ENCODE assay signal across 21 mouse cellular contexts in the genomic region with DNA sequence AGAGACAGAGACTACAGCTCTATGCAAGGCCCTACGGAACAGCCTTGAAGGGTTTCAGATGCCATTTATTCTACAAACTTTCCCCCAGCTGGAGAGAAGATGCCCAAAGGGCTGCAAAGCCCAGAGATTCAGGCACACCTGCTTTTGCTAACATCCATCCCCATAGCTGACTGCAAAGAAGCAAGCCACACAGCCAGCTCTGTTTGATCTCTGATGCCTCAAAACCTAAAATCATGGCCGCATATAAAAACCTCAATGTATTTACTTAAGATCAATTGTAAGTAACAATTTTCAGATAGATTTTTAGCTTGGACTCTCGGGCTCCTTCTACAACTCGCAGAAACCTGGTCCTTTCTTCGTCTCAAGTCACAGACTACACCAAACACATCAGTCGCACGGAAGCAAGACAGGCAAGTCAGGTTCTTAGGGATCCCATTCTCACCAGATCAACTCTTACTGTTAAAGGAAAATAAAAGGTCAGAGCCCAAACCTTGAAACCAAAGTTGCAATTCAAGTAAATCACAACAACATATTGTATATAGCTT. TPM values are rescaled to one million over a fixed set of nuclear protein-coding genes. Genes with fewer than 3 reads are reported as not detected.
DNase-seq lines count a peak whose midpoint lies in the region; ATAC-seq and TF ChIP-seq lines count a peak whose summit lies in the region.
"Had no signal": no experiment of that assay in that cellular context is flagged by ENCODE, and none has a peak within 500 bp of the region (broad histone marks: within the 10 kb centered on the region; RNA-seq: fewer than 3 reads in every experiment).

No protein-coding gene starts in this region.

- WGBS in neural tube, embryonic 15.5 days: 2% methylated on average over 7 of the region's 7 CpGs
- 1% methylated on average over 7 of the region's 7 CpGs for WGBS in forebrain, embryonic 10.5 days
- 3% methylated on average over 7 of the region's 7 CpGs for WGBS in cerebellum, adult 2 months
- WGBS in intestine, embryonic 15.5 days: 3% methylated on average over 7 of the region's 7 CpGs

- no peak for TF ChIP-seq CTCF in cerebellum, adult 2 months (IDR thresholded peaks at IDR 0.05; ENCODE audit: borderline replicate concordance, insufficient read depth, low read depth, low read length)

- no peak overlapping the region for H3K27ac ChIP-seq in neural tube, embryonic 15.5 days (replicated peaks)
- H3K27ac ChIP-seq in forebrain, embryonic 10.5 days: no peak overlapping the region
- no peak overlapping the region for H3K27ac ChIP-seq in cerebellum, adult 2 months (ENCODE audit: insufficient read depth, low read length)
- no peak overlapping the region for H3K27ac ChIP-seq in intestine, embryonic 15.5 days
- H3K27ac ChIP-seq: hindbrain, embryonic 15.5 days had no signal

- TF ChIP-seq POLR2A in cerebellum, adult 2 months (IDR thresholded peaks at IDR 0.05; ENCODE audit: borderline replicate concordance, insufficient read depth, low read length): no peak

- no peaks in the 10 kb centered on the region for H3K36me3 ChIP-seq in neural tube, embryonic 15.5 days
- H3K36me3 ChIP-seq in forebrain, embryonic 10.5 days (replicated peaks): no peaks in the 10 kb centered on the region
- H3K36me3 ChIP-seq in intestine, embryonic 15.5 days: no peaks in the 10 kb centered on the region
- H3K36me3 ChIP-seq: hindbrain, embryonic 15.5 days had no signal

- H3K9me3 ChIP-seq in neural tube, embryonic 15.5 days (replicated peaks): no peaks in the 10 kb centered on the region
- H3K9me3 ChIP-seq in forebrain, embryonic 10.5 days: peaks cover 4% of the 10 kb centered on the region; the same call in 1 of the 2 replicates
- H3K9me3 ChIP-seq in intestine, embryonic 15.5 days: no peaks in the 10 kb centered on the region
- H3K9me3 ChIP-seq: hindbrain, embryonic 15.5 days had no signal

- H3K4me2 ChIP-seq in neural tube, embryonic 15.5 days: no peak overlapping the region
- H3K4me2 ChIP-seq in intestine, embryonic 15.5 days (replicated peaks): no peak overlapping the region
- H3K4me2 ChIP-seq: heart, embryonic 11.5 days; hindbrain, embryonic 15.5 days had no signal

- no peak for ATAC-seq in neural tube, embryonic 15.5 days (ENCODE audit: low FRiP score)
- ATAC-seq in intestine, embryonic 15.5 days: no peak

- peak; percentile 31 for DNase-seq in neural tube, embryonic 10.5 days (ENCODE audit: extremely low spot score, low spot score)
- no peak for DNase-seq in forebrain, embryonic 10.5 days (ENCODE audit: extremely low spot score, low spot score)
- peak; percentile 12 for DNase-seq in mesoderm, embryonic 11.5 days (ENCODE audit: low read depth, low spot score)
- DNase-seq in retina, postnatal 1 day: peak; percentile 11
- no peak for DNase-seq in cerebellum, adult 2 months
- DNase-seq in cerebellum, postnatal 36 days: no peak
- DNase-seq: cerebellum, postnatal 14 days; gastrocnemius, postnatal 25 days; heart, postnatal 14 days; kidney, adult 8-10 months; kidney, postnatal 36 days; left cerebral cortex, postnatal 4 days; lung, adult 18-20 months; lung, postnatal 36 days; thymus, adult 18-20 months had no signal

- H3K27me3 ChIP-seq in neural tube, embryonic 15.5 days (replicated peaks): peaks cover 89% of the 10 kb centered on the region
- H3K27me3 ChIP-seq in forebrain, embryonic 10.5 days (ENCODE audit: poor library complexity, severe bottlenecking): peaks cover 100% of the 10 kb centered on the region
- peaks cover 9% of the 10 kb centered on the region; the same call in 1 of the 2 replicates for H3K27me3 ChIP-seq in cerebellum, adult 2 months (ENCODE audit: control insufficient read depth, insufficient read depth, low read length)
- peaks cover 84% of the 10 kb centered on the region for H3K27me3 ChIP-seq in intestine, embryonic 15.5 days (replicated peaks)

- H3K9ac ChIP-seq in neural tube, embryonic 15.5 days (replicated peaks): no peak overlapping the region
- H3K9ac ChIP-seq in intestine, embryonic 15.5 days: no peak overlapping the region
- H3K9ac ChIP-seq: hindbrain, embryonic 15.5 days had no signal

- H3K4me3 ChIP-seq in neural tube, embryonic 15.5 days (replicated peaks): no peak overlapping the region
- H3K4me3 ChIP-seq in forebrain, embryonic 10.5 days: peak overlapping the region; percentile 19; the same call in 1 of the 2 replicates
- no peak overlapping the region for H3K4me3 ChIP-seq in cerebellum, adult 2 months (replicated peaks; ENCODE audit: insufficient read depth, low read depth, low read length)
- H3K4me3 ChIP-seq in intestine, embryonic 15.5 days (replicated peaks): no peak overlapping the region
- H3K4me3 ChIP-seq: hindbrain, embryonic 15.5 days had no signal

- H3K4me1 ChIP-seq in neural tube, embryonic 15.5 days: 0 out of 2 replicates have a peak, but pooled peaks cover 4% of the 10 kb centered on the region
- peaks cover 16% of the 10 kb centered on the region for H3K4me1 ChIP-seq in forebrain, embryonic 10.5 days
- no peaks in the 10 kb centered on the region for H3K4me1 ChIP-seq in cerebellum, adult 2 months (ENCODE audit: control insufficient read depth, insufficient read depth, low read length)
- H3K4me1 ChIP-seq in intestine, embryonic 15.5 days (replicated peaks): no peaks in the 10 kb centered on the region
- H3K4me1 ChIP-seq: hindbrain, embryonic 15.5 days had no signal

RNA-seq across cellular contexts. Expression of a gene that starts 7.8 kb away (rescaled TPM):
- polyA plus RNA-seq in neural tube, embryonic 15.5 days (2015; fragmentation: Nextera tagmentation; extraction: Ambion mirVana): 0.41 TPM in 1 of 2 replicates, not detected in the other
- 0.95 and 1.1 TPM in 2 replicates for polyA plus RNA-seq in forebrain, embryonic 10.5 days (2016; fragmentation: Nextera tagmentation; extraction: Ambion mirVana)
- polyA plus RNA-seq in cerebellum, adult 2 months (2012; rRNA removed): not detected in 2 replicates
- polyA plus RNA-seq in intestine, embryonic 15.5 days (2015; fragmentation: Nextera tagmentation; extraction: Ambion mirVana): 0.16 TPM in 1 of 2 replicates, not detected in the other
- polyA plus RNA-seq: liver, adult 2 months; neural tube, embryonic 14.5 days had no signal

RNA-seq across cellular contexts. Expression of a gene that starts 10.9 kb away (rescaled TPM):
- polyA plus RNA-seq in neural tube, embryonic 15.5 days (2015; fragmentation: Nextera tagmentation; extraction: Ambion mirVana): 0.41 and 0.83 TPM in 2 replicates
- 17.5 and 18.5 TPM in 2 replicates for polyA plus RNA-seq in forebrain, embryonic 10.5 days (2016; fragmentation: Nextera tagmentation; extraction: Ambion mirVana)
- not detected in 2 replicates for polyA plus RNA-seq in cerebellum, adult 2 months (2012; rRNA removed)
- polyA plus RNA-seq in intestine, embryonic 15.5 days (2015; fragmentation: Nextera tagmentation; extraction: Ambion mirVana): 1.5 and 2.1 TPM in 2 replicates
- polyA plus RNA-seq: liver, adult 2 months; neural tube, embryonic 14.5 days had no signal

Comparison
In these comparisons a context has a peak if more than half of its experiments do, and no peak if none do; other contexts are left out.
1. DNase-seq: peak in neural tube, embryonic 10.5 days (single experiment), mesoderm, embryonic 11.5 days (single experiment) and retina, postnatal 1 day (single experiment); none in forebrain, embryonic 10.5 days (single experiment), cerebellum, adult 2 months (0 of 2) and cerebellum, postnatal 36 days (0 of 2).